Mouse (Mus musculus) kidney, embryonic 14.5 days (tissue): ENCODE measurements around the gene Anks1b. TPM values are rescaled to one million over a fixed set of nuclear protein-coding genes. Genes with fewer than 3 reads are reported as not detected.

ENCODE experiments used
- ATAC-seq: fragments of 200-750 bp; cut with Nextera tagmentation; 2 replicates; pipeline ENCODE4 v1.8.0; 2017; ENCODE audit warnings: moderate number of reproducible peaks, mild to moderate bottlenecking, moderate TSS enrichment, moderate library complexity; ENCODE audit not compliant: low FRiP score, low TSS enrichment
- H3K27ac ChIP-seq: fragments of 300-500 bp; sonication (generic); 2 replicates; pipeline ENCODE4 v1.5.1; 2014; ENCODE audit warnings: low read depth, mild to moderate bottlenecking, low read length, moderate library complexity, mixed read lengths
- H3K27me3 ChIP-seq: fragments of 300-500 bp; sonication (generic); 2 replicates; pipeline ENCODE4 v1.6.1; 2014; ENCODE audit warnings: mild to moderate bottlenecking, low read length; ENCODE audit not compliant: control insufficient read depth, insufficient read depth
- H3K36me3 ChIP-seq: fragments of 300-500 bp; sonication (generic); 2 replicates; pipeline ENCODE4 v1.6.1; 2014; ENCODE audit warnings: low read length, mixed read lengths; ENCODE audit not compliant: control insufficient read depth, insufficient read depth
- H3K4me1 ChIP-seq: fragments of 300-500 bp; sonication (generic); 2 replicates; pipeline ENCODE4 v1.6.1; 2014; ENCODE audit warnings: low read length, mixed read lengths; ENCODE audit not compliant: control insufficient read depth, insufficient read depth
- H3K4me2 ChIP-seq: fragments of 300-500 bp; sonication (generic); replicated peaks from 2 replicates; pipeline ENCODE4 v1.6.1; 2014; ENCODE audit warnings: low read depth, mild to moderate bottlenecking, low read length
- H3K4me3 ChIP-seq: fragments of 300-500 bp; sonication (generic); 2 replicates; pipeline ENCODE4 v1.5.1; 2014; ENCODE audit warnings: mild to moderate bottlenecking, low read length
- H3K9ac ChIP-seq: fragments of 300-500 bp; sonication (generic); 2 replicates; pipeline ENCODE4 v1.6.1; 2014; ENCODE audit warnings: low read depth, mild to moderate bottlenecking, low read length, moderate library complexity
- H3K9me3 ChIP-seq: fragments of 300-500 bp; sonication (generic); 2 replicates; pipeline ENCODE4 v1.6.1; 2016; ENCODE audit warnings: low read length; ENCODE audit not compliant: control insufficient read depth
- WGBS: fragments of 180-500 bp; shearing (Covaris S2); extraction: QIAGEN DNeasy Blood & Tissue Kit; methylation state at CpG from one replicate; pipeline ENCODE4 v1.1.7; 2014; 5-methylcytosine and 5-hydroxymethylcytosine counted together
- polyA plus RNA-seq: library from polyadenylated mRNA; unstranded; fragments of >200 nt; fragmentation: Nextera tagmentation; extraction: Ambion mirVana; gene quantifications from 2 replicates; pipeline ENCODE4 v1.2.1, GENCODE M21; 2014

Gene Anks1b
- polyA plus RNA-seq, 1 experiment from 2014 or later, result 4.4 TPM

DNA sequence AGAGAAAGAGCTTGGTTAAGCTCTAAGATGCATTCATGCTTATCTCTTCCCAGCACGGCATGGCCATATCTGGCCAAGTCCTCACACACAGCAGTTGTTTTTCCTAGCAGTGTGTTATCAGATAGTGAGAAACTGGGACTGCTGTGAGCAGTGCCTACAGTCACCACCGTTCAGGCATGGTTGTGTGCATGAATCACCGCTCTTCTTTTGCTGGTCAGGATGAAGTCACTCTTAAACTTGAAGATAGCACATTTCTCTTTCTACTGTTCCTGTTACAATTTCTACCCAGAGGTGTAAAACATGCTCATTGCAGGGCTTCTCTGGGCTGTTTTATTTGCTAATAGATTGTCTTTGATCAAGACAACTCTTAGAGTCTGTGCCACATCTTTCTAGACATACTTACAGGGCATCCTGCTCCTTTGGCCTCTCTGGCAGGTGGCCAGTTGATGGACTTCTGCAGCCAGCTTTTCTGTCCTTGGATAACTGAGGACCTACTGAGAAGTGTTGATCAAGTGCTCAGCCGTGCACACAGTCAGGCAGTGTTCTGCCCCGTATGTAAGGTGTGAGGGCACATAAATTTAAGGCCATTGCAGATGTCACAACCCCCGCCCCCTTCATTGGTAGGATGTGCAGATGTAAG is 296.8 kb downstream of the Anks1b start:
- no peaks in the 10 kb centered on the region for H3K9me3 ChIP-seq
- no peaks in the 10 kb centered on the region for H3K4me1 ChIP-seq
- H3K9ac ChIP-seq, result no peak overlapping the region
- H3K27me3 ChIP-seq, result no peaks in the 10 kb centered on the region
- H3K36me3 ChIP-seq, result no peaks in the 10 kb centered on the region
- WGBS, result 75% methylated on average over 6 of the region's 6 CpGs
- no peak for ATAC-seq
- H3K27ac ChIP-seq, result no peak overlapping the region
- H3K4me3 ChIP-seq, result no peak overlapping the region
- no peak overlapping the region for H3K4me2 ChIP-seq

DNA sequence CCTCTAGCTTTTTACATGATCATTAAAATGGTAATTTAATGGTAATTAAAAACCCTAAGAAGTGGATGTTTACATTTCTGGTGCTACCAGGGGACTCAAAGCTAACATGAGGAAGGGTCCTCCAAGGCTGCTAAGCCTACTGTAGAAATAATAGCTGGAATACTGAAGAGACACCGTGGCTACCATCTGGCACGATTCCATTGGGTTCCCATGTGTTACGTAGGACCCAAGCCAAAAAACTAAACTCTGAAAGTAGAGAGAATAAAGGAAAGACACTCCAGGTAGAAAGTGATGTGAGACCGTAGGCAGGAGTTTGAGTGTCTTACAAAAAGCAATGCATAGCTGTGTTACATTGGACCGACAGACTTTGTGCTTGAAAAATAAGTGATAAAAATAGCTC is 317.1 kb downstream of the Anks1b start:
- Histone ChIP-seq H3K9ac (no peak overlapping the region), H3K36me3 (no peaks in the 10 kb centered on the region), H3K4me1 (no peaks in the 10 kb centered on the region), H3K4me3 (no peak overlapping the region), H3K27ac (no peak overlapping the region), H3K4me2 (no peak overlapping the region), H3K9me3 (no peaks in the 10 kb centered on the region), H3K27me3 (no peaks in the 10 kb centered on the region)
- ATAC-seq, result no peak
- WGBS, result 75% methylated on average over 5 of the region's 5 CpGs

DNA sequence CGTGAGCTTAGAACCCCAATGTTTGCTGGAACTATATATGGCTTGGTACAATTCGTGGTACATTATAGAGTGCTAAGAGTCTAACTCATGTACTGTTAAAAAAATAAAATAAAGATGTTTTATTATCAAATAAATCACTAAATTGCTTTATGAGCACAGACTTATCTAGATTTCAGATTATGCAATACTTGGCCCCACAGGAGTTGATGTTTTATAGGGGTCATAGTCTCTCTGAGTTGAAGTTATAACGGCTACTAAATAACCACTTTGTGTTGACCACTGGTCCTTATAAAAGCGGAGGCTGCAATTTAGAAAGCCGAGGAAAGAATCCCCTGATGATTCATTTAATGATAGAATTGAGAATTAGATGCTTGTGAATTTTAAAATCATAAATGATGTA is 323.6 kb downstream of the Anks1b start:
- Histone ChIP-seq H3K27ac (no peak overlapping the region), H3K27me3 (no peaks in the 10 kb centered on the region), H3K4me1 (no peaks in the 10 kb centered on the region), H3K36me3 (no peaks in the 10 kb centered on the region), H3K9ac (no peak overlapping the region), H3K4me3 (no peak overlapping the region), H3K9me3 (no peaks in the 10 kb centered on the region), H3K4me2 (no peak overlapping the region)
- ATAC-seq, result no peak
- WGBS, result 74% methylated on average over 5 of the region's 5 CpGs

DNA sequence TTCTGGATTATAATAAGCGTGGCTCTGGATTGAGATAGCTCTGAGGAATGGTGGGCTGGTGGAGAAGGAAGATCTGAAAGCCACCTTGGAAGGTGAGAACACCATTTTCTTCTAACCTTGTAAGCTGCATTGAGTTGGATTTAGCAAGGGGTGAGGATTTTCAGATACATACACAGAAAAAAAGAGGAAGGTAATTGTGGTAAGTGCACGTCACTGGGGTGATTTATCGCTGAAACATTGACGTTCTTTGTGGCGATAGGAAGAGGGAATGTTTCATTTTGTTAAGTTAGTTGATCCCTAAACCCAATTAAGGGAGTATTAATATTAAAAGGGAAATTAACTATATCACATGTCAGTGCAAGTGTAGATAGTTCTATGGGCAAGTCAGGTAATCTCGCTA is 336.7 kb downstream of the Anks1b start:
- Histone ChIP-seq H3K9me3 (no peaks in the 10 kb centered on the region), H3K27ac (no peak overlapping the region), H3K4me2 (no peak overlapping the region), H3K9ac (no peak overlapping the region), H3K27me3 (no peaks in the 10 kb centered on the region), H3K4me1 (no peaks in the 10 kb centered on the region), H3K36me3 (no peaks in the 10 kb centered on the region), H3K4me3 (no peak overlapping the region)
- no peak for ATAC-seq
- 89% methylated on average over 6 of the region's 6 CpGs for WGBS

DNA sequence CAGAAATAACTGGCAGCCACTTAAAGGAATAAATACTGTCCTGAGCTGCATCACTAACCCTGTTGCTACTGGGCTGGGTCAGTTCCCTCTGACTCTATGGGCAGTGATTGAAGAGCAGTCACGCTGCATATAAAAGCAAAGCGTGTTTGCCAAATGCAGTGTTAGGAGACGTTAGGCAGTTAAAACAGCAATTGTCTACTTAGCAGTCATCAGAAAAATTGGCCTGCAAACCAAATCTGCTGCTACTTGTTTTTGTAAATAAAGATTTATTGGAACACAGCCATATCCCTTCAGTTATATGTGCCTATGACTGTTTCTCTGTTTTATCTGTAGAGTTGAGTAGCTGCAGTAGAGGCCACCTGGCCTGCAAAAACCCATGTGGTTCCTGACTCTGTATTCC is 347.2 kb downstream of the Anks1b start:
- H3K36me3 ChIP-seq, result no peaks in the 10 kb centered on the region
- H3K9me3 ChIP-seq, result no peaks in the 10 kb centered on the region
- H3K9ac ChIP-seq, result no peak overlapping the region
- H3K4me2 ChIP-seq, result no peak overlapping the region
- no peaks in the 10 kb centered on the region for H3K4me1 ChIP-seq
- 61% methylated on average over 3 of the region's 3 CpGs for WGBS
- no peaks in the 10 kb centered on the region for H3K27me3 ChIP-seq
- no peak overlapping the region for H3K4me3 ChIP-seq
- no peak overlapping the region for H3K27ac ChIP-seq
- no peak for ATAC-seq

DNA sequence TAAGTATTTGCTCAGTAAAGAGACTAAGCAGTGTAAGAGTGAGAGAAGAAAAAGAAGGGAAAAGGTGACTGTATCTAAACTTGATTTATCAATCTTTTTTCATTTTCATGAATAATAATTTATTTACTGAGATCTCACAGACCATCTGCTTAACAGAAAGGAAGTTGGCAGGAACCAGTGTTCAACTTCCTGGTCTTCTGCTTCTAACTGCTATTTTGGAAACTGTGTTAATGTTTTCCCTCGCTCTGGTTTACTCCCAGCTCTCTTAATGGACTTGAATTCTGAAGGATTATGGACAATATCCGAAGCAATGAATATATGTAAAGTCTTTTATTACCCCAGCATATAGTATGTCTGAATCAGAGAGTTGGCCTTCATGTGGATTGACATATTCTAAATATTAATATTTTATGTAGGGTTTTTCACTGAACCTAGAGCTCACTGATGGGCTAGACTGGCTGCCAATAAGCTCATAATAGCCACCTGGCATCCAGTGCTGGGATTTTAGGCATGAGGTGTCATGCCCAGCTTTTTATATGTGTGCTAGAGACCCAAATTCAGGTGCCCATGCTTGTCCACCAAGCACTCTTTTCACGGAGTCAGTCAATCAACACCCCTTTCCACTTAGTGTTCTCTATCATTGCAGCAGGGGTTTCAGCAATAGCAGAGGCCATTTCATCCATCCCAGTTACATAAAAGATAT is 349.6 kb downstream of the Anks1b start:
- Histone ChIP-seq H3K4me2 (no peak overlapping the region), H3K4me3 (no peak overlapping the region), H3K36me3 (no peaks in the 10 kb centered on the region), H3K9me3 (no peaks in the 10 kb centered on the region), H3K4me1 (no peaks in the 10 kb centered on the region), H3K27ac (no peak overlapping the region), H3K27me3 (no peaks in the 10 kb centered on the region), H3K9ac (no peak overlapping the region)
- ATAC-seq, result no peak
- WGBS, result 86% methylated on average over 3 of the region's 3 CpGs

DNA sequence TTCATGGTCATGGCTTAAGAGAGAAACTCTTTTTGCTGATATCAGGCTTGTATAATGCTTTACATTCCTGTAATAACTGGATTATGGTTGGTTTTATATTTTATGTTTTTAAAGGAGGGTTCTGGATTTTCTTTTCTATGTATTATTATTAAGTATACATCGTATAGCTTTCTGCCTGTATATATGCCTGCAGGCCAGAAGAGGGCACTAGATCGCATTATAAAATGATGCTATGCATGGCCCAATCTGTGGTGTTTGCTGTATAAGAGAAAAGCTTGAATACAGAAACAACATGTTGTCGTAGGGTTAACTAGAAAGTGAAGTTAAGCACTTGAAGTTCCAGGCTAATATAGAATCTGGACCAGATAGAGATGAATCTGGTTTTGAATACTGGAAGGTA is 362.0 kb downstream of the Anks1b start:
- Histone ChIP-seq H3K27me3 (no peaks in the 10 kb centered on the region), H3K9me3 (no peaks in the 10 kb centered on the region), H3K4me2 (no peak overlapping the region), H3K4me3 (no peak overlapping the region), H3K4me1 (no peaks in the 10 kb centered on the region), H3K27ac (no peak overlapping the region), H3K9ac (no peak overlapping the region), H3K36me3 (no peaks in the 10 kb centered on the region)
- ATAC-seq, result no peak
- WGBS, result 84% methylated on average over 3 of the region's 3 CpGs

DNA sequence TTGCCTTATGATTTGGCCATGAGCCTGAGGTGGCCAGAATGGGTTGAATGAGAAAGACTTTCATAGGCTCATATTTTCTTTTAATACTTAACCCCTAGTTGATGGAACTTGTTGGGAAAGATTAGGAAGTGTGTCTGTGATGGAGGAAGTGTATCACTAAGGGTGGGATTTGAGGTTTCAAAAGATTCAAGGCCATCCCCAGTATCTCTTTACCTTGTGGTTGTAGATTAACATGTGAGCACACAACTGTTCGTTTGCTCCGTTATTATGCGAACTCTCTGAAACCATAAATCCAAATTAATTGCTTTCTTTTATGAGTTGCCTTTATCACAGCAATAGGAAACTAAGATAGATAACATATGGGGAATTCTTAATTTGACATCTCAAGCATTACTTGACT is 364.0 kb downstream of the Anks1b start:
- no peak for ATAC-seq
- Histone ChIP-seq H3K4me1 (no peaks in the 10 kb centered on the region), H3K4me3 (no peak overlapping the region), H3K9me3 (no peaks in the 10 kb centered on the region), H3K9ac (no peak overlapping the region), H3K27me3 (no peaks in the 10 kb centered on the region), H3K4me2 (no peak overlapping the region), H3K27ac (no peak overlapping the region), H3K36me3 (no peaks in the 10 kb centered on the region)
- 79% methylated on average over 3 of the region's 3 CpGs for WGBS

DNA sequence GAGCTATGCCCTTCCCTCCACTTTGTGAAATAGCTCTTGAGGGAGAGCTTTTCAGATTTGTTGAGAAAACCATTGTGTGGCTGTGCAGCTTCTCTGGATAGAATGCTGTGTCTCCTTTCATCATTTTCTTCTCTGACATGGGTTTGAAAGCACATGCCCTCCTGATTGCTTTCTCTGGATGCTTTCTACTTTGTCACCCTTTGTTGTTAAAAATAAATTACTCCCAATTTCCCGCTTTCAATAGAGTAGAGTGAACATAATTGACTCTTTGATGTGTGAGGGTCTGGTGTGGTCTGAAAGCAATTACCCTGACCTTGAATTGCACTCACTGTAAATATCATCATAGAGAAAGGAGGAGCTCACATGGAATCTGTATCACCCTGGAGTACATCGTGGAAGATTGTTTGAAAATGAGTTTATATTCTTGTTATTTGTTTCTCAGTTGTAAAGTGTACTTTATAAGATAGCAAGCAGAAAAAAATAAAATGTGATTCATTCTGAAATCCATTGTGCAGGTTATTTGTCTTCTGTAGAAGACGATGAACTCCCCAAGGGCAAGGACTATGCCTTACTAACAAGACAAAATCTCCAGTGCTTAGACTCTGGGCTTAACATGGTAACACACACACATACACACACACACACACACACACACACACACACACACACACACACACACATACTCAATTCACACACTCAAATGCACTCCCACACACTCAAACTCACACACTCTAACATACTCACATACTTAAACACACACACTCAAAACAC is 385.8 kb downstream of the Anks1b start:
- 52% methylated on average over 3 of the region's 3 CpGs for WGBS
- no peak for ATAC-seq

More for the DNA sequence above, 385.8 kb downstream of the Anks1b start:
- Histone ChIP-seq H3K9ac (no peak overlapping the region), H3K4me2 (no peak overlapping the region), H3K4me1 (no peaks in the 10 kb centered on the region), H3K4me3 (no peak overlapping the region), H3K27ac (no peak overlapping the region), H3K9me3 (no peaks in the 10 kb centered on the region), H3K27me3 (no peaks in the 10 kb centered on the region), H3K36me3 (no peaks in the 10 kb centered on the region)
